Mouse (Mus musculus) cerebellum, adult 11 months (tissue): Measurements from ENCODE around the gene Sox18.

Experiments
- DNase-seq: peaks from one replicate; pipeline ENCODE4 v3.0.0; 2022

Sox18 gene

GRCm38 (mm10) chr2:181679951-181680715 is 8.7 kb upstream of the Sox18 start, which contains the start of gene Tcea2:
Gene Tcea2 (plus strand): TSS chr2:181680310.
- DNase-seq: peak; percentile 78

DNA sequence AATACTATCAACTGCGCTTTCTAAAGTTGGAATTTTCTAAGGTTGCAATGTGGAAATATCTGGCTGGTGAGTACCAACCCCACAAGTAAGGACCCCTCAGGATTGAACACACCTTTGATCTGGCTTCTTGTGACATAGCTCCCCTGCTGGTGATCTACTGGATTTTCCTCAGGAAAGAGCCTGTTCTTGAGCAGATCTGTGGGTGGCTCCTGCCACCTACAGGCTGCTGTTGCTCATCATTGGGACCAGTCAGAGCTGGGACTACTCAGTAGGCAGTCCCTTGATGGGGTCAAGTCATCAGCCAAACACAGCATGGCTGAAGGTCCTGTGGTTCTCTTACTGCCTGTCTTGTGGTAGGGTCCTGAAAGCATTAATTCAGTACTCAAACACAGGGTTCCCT is 7.3 kb upstream of the Sox18 start:
- DNase-seq: peak; percentile 60

- DNase-seq: no peak
Measured at GRCm38 (mm10) chr2:181677755-181678098, 6.3 kb upstream of the Sox18 start.

DNA sequence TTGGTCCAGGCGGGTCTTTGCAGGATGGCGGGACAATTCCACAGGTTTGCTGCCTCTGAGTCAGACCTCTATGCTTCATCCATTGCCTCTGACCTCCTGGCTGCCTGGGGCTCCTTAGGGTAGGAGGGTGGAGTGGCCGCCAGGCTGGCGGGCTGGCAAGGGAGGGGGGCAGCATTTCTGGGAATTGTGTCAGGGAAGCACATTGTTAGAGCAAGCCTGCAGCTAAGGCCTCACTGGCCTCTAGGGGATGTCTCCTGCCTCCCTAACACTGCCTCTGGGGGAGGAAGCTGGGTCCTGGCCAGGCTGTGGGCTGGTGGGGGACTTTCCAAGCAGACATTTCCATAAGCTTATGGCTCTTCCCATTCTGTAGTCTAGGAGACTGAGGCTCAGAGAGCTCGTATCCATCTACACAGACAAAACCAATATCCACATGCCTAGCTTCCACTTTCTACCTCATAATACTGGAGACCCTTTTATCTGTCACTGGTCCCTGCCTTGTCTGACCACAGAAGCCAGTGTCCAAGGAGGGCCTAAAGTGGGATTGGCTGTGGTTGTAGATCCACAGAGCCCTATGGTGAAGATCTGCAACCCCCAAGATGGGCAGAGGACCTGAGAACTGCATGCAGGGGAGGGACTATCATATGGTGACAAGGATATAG is 5.8 kb upstream of the Sox18 start:
- no peak for DNase-seq

GRCm38 (mm10) chr2:181676424-181676823 is 5.0 kb upstream of the Sox18 start:
- no peak for DNase-seq

- peak; percentile 36 for DNase-seq
Measured at GRCm38 (mm10) chr2:181675454-181675853, 4.0 kb upstream of the Sox18 start.

DNA sequence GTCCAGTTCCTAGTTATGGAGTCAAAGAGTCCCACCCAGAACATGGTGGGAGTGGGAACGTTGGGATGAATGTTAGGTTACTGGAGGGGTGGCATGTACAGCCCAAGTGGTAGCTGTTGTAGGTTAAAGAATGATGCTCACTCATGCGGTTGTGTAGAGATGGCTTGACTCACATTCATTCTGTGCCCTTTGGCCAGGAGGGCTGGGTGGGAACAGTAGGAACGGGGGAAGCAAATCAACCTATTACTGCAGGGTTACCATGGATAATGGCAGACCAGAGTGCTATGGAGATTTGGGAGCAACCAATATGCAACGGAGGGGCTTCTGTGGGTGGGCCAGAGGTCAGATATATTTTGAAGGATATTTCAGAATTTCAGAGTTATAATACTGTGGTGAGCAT is 3.5 kb upstream of the Sox18 start:
- no peak for DNase-seq

DNA sequence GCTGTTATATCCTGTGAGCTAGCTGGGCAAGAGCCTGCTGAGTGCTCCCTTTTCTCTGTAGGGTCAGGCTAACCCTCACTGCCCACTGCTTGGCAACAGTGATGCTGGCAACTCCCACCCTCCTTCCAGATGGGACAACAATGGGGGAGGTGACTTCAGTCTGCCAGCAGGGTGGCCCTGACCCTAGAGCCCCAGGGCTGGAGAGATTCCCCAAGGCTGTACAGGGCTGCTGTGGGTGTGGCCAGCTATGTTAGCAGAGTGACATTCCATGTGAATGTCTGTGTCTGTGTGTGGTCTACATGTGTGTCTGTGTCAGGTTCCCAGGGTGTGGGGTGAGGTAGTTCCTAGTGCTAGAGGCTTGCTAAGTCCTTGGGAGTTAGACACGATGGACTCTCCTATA is 2.1 kb upstream of the Sox18 start:
- no peak for DNase-seq

DNA sequence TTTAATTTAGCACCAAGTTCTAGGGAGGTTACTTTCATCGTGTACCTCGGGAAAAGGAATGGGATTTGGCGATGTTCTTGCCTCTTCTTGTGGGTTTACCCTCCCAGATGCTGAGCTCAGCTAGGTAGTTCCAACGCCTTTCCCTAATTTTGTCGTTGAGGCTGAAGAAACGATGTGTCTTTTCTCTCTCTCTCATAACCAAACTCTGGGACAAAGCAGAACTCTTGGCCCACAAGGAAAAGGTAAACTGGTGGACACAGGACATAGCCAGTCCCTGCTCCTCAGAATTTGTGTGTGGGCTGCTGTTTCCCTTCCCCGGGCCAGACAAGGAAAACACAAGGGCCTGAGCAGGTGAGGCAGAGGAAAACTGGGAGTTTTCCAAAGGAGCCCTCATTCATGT is 544 bp upstream of the Sox18 start:
- DNase-seq: no peak

- DNase-seq: no peak
Measured at GRCm38 (mm10) chr2:181670913-181671311, 528 bp downstream of the Sox18 start.

- DNase-seq: no peak
Measured at GRCm38 (mm10) chr2:181670285-181670912, 1.0 kb downstream of the Sox18 start.

DNA sequence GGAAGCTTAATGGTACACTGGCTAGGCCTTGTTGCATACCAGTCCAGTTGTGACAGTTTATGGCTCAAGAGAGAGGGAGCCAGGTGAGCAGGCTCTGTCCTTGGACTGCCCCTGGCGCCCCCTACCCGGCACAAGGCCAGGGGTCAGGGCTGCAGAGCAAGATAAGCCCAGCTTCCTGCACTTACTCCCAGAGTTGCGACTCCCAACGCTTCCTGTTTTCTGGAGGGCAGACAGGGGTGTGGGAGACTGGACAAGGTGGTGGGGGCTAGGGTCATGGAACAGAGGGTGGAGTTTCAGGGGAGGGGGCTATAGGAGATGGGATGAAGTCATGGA is 8.2 kb downstream of the Sox18 start:
- no peak for DNase-seq

DNA sequence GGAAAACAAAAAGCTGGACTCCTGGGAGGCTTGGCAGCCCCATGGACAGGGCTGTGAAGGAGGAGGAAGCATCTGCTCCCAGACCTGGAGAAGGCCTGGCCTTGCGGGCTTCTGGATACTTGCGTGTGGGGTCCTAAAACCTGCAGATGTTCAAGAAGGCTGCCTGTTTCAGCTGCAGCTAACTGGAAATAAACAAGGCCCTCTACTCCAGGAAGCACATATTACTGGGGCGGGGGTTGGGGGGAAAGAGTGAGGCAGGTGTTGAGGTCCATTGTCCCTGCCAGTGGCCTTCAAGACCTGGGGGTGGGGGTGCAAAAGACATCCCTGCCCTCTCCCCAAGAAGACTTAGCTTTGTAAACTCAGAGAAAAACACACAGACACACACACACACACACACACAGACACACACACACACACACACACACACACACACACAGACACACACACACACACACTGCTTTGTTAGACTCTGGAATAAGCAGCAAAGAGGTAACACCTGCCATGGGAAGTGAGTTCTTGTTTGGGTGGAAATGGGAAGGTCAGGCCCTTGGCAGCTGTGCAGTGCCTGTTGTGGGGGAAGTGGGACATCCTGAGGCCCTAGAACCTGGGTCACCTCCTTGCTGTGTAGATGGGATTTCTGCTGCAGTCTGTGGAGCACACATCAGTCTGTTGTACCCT is 8.7 kb downstream of the Sox18 start:
- DNase-seq: no peak

- peak; percentile 71 for DNase-seq
Measured at GRCm38 (mm10) chr2:181659609-181660055, 11.8 kb downstream of the Sox18 start.

GRCm38 (mm10) chr2:181658930-181659555 is 12.4 kb downstream of the Sox18 start:
- DNase-seq: no peak

- no peak for DNase-seq
Measured at GRCm38 (mm10) chr2:181658528-181658927, 12.9 kb downstream of the Sox18 start.

GRCm38 (mm10) chr2:181657441-181657840 is 14.0 kb downstream of the Sox18 start:
- DNase-seq: no peak

GRCm38 (mm10) chr2:181656734-181657133 is 14.7 kb downstream of the Sox18 start, which contains the start of gene Gm29797:
Gene Gm29797 (plus strand): TSS chr2:181657034.
- DNase-seq: no peak

GRCm38 (mm10) chr2:181653523-181653922 is 17.9 kb downstream of the Sox18 start:
- no peak for DNase-seq

GRCm38 (mm10) chr2:181653065-181653464 is 18.4 kb downstream of the Sox18 start:
- DNase-seq: no peak

- no peak for DNase-seq
Measured at GRCm38 (mm10) chr2:181648926-181649325, 22.5 kb downstream of the Sox18 start.

DNA sequence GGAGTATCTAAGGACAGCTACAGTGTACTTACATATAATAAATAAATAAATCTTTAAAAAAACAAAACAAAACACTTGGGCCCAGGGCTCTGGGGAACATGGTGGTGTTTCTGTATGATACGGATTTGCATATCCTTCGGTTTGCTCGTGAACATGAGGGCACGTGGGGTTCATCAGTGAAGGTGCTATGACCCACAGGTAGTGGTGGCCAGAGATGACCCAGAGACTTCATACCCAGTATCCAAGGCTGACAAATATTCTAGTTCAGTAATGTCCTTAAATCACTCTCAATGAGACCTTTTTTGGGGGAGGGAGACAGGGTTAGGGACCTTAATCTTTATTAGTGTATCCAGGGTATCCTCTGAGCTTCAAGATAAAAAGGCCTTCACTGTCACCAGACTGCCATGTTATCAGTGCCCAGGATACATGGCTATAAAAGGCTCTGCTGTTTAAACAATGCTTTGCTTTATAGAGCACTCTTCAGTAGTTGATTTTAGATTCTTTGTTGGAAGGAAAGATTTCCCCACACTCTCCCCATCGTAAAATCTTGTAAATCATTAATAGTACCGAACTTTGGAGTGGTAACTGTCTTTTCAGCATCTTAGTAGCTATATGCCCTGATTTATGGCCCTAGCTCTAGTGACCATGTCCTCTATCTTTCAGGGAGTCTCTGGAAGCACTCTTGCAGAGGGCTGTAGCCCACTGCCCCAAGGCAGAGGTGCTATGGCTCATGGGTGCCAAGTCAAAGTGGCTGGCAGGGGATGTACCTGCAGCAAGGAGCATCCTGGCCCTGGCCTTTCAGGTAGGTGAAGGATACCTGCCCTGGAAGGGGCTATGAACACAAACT is 24.6 kb downstream of the Sox18 start:
- no peak for DNase-seq
